Mouse (Mus musculus) hindlimb bud, embryonic 11.5 days (tissue): ENCODE measurements around the gene Cxcr2.
"Not testable (repeated sequence)": the region's sequence is repeated elsewhere in the genome, so short reads cannot be mapped to it uniquely, and the experiment has no call there.

Experiments used
- DNase-seq: peaks from one replicate; pipeline ENCODE4 v3.0.0-alpha.2; 2012; ENCODE audit warnings: low read depth, low spot score; ENCODE audit errors: extremely low spot score

Cxcr2 gene

DNA sequence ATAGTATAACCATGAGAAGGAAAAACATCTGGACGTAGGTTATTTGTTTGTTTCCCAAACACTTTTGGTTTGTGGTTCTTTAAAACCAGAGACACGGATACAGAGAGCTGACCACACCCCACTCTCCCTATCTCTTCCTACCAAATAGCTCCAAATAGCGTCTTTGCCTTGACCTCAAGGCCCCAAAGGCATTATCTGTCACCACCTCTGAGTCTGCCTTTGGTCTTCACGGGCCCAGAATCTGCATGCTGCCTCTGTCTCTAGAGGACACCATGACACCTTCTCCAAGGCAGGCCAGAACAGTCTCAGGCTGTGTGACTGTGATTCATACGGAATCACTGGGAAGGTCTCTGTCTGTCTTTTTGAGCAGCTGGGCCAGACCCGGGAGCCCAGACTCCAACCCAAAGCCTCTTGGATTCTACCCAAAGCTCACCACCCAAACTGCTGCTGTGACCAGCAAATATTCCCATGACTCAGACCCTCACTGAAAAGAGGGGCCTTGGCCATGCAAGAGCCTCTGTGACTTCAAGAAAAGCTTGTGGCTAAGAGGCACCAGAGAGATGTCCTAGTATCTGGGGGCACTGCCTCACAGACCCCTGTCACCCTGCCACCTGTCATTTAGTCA, 18.4 kb upstream of the Cxcr2 start:
- no peak for DNase-seq

DNA sequence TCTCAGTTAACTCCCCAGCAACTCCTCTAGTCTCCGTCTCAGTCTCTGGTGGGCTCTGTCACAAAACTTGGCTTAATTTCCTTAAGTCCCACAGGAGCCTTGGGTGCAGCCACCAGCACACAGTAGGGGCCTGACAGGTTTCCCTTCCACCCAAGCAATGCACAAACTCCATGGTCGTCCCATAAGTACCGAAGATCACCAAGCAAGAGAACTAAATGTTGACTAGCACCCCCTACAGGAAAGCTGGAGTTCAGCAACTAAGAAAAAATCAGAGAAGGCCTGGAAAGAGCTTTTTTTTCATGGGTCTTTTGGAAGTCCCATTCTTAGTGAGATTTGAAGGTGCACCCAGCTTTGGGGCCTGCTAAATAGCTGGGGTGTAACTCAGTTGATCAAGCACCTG, 14.4 kb upstream of the Cxcr2 start:
- DNase-seq, result no peak

DNA sequence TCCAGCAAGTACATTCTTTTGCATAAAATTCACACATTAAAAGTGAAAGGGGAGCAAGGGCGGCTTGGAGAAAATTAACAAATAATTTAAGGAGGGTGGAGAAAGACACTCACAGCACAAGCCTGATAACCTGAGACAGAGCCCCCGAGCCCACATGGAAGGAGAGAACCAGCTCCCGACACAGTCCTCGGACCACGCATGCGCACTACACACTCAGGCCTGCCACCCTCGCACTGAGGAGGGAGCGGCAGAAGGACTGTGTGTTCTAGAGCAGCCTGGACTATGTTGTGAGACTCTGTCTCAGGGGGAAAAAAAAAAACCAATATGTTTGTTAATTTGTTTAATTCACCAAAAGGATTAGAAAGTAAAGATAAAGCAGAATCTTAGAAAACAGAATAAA, 12.0 kb upstream of the Cxcr2 start:
- DNase-seq, result no peak

DNA sequence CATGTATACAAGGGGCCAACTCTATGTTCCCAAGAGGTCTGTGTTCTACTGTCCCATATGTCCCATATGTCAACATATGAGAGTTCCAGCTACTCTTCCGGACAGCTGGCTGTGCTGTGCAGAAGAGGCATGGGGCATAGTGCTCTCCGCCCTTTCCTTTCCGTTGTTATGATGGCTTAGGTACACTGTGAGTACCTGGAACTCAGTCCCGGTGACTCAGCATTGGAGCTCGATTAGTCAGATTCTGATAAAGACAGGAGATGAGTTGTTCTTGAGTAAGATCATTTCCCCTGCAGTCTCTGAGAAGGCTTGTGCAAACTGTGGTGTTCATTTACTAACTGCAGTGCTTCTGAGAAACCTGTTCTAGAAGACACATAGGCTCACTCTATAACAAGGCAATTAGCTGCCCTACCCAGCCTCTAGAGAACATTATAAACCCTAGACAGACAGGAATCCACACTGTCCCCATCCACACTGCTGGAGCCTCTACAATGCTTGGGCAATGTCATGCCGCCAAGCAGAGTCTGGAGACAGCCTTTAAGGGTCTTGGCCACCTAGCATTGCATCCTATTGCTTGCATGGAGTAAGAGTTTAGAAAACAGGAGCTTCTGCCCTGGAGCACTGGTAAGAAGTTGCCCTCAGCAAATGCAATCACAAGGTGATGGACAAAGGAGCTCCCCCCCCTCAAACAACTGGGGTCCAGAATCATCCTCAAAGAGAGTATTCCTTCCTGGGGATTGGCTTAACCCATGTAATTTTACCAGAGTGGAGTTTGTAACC, 4.5 kb upstream of the Cxcr2 start:
- DNase-seq, result no peak

DNA sequence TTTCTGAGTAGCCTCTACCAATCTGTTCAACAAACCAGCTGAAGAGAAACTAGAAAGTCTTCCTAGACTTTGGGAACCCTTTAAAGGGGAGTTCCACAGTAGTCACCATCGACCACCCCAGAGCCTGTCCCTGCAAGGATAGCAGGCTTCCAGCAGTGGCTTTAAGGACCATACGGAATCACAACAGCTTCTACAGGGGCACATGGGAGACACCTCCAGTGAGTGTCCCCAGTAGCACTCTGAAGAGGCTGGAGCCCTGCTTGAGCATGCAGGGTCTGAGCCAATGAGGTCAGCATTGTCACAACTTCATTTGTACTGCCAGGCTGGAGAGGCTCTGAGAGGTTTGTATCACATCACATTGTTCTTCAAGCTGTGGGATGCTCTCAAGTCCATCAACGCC, 3.7 kb upstream of the Cxcr2 start:
- no peak for DNase-seq

DNA sequence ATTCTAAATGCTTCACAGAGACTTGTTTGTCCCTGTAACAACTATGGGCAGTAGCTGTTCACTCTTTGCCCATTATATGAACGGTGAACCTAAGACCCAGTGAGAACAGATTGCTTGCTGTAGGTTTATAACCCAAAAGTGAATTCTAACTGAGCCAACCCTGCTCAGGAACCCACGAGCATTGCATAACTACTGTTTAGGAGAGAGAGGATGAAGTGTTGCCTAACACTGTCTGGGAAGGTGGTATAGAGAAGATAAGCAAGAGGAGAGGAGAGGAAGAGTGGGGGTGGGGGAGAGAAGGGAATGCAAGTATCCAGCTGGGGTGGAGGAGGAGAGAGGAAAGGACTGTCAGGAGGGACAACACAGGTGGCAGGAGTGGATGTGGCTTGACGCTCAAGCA, 2.7 kb upstream of the Cxcr2 start:
- DNase-seq, result no peak

DNA sequence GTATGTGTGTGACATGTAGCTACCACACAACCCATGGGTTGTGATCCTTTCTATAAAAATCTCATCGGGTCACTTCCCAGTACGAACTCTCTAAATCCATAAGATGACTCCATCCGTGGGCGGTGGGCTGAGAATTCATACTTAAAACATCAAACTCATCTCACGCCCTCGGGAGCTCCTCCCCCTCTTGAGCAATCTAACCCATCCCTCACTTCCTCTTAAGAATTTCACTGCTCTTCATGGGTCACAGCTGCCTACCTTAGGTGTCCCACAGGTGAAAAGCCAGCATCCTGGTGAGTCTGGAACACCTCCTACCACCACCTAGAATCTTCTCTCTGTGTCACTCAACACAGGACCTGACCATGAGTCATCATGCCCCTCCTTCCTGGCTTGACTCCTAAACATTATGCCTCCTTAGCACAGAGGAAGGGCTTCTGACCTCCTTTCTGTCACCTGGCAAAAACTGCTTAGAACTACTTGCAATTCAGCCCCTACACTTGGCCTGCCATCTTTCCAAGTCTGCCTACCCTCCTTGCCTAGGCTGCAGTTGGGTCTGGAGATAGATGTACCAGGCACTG, 1.7 kb downstream of the Cxcr2 start:
- DNase-seq, result no peak

DNA sequence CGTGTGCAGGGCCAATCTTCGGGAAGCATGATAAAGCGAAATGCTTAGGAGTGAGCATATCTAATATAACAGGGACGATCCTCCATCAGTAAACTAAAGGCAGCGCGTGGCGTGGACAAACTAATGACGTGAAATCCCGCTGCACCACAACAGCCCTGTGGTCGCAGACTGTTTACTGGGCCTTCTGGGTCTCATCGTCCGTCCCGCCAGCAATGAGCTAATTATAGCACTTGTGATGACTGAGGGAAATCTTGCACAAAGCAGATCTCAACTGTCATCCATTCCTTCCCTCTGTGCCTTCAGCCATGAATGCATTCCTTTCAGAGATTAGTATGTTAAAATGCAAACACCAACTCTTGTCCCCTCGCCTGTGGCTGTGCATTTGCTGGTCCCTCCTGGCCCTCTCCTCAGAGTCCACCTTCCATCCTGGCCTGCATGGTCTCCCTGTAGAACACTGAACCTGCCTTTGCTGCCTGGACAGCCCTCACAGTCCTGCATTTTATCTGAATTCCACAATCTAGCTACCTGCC, 2.7 kb downstream of the Cxcr2 start:
- DNase-seq, result no peak

DNA sequence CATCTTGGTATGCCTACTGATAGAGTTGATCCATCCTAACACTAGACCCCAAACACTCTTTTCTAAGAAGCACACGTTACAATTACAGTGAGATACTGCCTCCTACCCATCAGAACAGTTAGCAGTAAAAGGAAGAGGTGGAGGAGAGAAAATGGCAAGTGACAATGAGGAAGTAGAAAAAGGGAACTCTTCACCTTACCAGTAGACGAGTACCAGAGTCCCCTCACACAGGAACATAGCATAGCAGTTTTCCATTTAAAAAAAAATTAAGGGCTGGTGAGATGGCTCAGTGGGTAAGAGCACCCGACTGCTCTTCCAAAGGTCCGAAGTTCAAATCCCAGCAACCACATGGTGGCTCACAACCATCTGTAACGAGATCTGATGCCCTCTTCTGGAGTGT, 5.8 kb downstream of the Cxcr2 start:
- not testable (repeated sequence) for DNase-seq

DNA sequence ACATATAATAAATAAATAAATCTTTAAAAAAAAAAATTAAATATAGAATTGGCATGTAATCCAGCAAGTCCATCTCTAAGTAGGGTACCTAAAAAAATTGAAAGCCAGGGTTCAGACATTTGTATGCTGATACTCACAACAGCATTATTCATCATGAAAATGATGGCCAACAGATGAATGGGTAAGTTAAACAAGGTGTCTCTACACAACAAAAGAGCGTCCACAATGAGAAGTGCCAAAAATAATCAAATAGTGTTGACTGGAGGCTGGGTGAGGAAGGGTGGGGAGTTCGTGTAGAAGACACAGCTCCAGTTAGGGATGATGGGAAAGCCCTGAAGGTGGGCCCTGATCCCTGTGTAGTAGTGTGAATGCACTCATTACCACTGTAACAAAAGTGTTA, 6.2 kb downstream of the Cxcr2 start:
- no peak for DNase-seq

DNA sequence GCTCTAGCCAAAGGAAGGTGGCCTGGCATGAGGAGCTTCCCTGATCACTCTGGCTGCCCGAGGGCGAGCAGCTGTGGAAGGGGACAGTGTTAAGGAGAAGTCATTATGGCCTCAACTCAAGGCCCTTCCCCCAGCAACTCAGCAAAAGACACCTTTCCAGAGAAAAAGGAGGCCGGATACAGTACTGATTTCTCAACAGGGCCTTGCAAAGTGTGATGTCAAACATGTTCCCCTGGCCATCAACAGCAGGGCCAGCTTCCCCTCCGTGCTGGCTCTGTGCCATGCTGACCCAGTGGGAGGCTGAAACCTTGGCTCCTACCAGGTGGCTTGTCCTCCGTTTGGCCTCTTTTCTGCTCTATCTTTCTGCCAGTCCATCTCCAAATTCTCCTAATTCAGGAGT, 13.3 kb downstream of the Cxcr2 start:
- DNase-seq, result no peak

DNA sequence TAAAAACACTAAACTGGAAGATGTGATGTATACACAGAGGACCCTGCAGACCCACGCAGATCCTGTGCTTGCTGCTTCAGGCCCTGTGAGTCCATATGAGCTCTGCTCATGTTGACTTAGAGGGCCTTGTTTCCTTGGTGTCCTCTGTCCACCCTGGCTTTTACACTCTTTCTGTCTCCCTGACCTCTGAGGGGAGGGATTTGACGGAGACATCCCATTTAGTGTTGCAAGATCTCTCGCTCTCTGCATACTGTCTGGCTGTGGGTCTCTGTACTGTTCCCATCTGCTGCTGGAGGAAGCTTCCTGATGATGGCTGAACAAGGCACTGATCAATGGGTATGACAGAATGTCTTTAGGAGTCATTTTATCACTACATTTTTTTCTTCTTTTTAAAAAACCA, 15.9 kb downstream of the Cxcr2 start:
- no peak for DNase-seq

DNA sequence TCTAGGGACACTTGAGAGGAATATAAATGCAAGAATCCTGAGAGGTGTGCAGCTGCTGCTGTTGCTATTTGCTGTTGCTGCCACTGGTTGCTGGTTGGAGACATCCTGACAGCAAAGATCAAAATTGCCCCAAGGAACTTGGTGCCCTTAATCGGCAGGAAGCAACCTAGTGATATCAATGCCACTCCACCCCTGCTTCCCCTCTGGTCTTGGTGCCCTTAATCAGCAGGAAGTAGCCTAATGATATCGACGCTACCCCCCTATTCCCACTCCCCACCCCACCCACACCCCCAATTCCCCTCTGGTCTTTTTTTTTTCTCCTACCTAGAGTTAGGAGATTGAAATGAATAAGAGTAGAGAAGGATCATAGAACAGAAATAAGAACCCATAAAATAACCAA, 18.9 kb downstream of the Cxcr2 start:
- DNase-seq, result no peak

DNA sequence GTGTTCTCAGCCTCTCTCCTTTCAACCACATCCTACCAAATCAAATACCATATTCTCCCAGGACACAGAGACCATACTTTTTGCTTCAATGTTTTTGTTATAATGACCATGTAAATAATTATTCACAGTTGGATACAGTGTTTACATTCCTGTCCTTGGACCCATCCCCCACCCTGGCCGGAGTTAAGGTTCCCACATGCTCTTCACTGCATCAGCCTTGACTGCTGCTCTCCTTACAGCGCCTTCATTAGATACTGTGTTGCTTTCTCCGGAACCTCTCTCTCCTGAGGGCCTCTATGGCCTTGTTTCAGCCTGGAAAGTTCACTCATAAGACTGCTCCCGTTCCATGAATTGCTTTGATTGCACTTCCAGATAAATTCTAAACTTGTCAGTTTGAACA, 21.9 kb downstream of the Cxcr2 start:
- DNase-seq, result no peak

DNA sequence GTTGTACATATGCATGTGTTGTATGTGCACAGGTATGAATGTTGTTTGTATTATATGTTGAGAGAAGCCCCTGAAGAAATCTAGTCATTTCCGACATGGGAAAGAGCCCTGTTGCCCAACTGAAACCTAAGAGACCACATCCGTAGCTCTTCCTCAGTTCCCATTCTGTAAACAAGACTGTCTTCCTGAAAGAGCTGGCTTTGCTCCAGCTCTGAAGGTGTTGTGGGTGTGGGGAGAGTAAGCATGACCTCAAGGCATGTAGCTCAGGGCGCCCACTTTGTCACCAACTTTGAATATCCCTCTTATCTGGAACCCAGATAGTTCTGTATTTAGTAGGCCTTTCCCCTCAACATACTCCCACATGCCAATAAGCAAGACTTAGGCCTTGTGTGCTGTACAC, 24.8 kb downstream of the Cxcr2 start:
- DNase-seq, result no peak

DNA sequence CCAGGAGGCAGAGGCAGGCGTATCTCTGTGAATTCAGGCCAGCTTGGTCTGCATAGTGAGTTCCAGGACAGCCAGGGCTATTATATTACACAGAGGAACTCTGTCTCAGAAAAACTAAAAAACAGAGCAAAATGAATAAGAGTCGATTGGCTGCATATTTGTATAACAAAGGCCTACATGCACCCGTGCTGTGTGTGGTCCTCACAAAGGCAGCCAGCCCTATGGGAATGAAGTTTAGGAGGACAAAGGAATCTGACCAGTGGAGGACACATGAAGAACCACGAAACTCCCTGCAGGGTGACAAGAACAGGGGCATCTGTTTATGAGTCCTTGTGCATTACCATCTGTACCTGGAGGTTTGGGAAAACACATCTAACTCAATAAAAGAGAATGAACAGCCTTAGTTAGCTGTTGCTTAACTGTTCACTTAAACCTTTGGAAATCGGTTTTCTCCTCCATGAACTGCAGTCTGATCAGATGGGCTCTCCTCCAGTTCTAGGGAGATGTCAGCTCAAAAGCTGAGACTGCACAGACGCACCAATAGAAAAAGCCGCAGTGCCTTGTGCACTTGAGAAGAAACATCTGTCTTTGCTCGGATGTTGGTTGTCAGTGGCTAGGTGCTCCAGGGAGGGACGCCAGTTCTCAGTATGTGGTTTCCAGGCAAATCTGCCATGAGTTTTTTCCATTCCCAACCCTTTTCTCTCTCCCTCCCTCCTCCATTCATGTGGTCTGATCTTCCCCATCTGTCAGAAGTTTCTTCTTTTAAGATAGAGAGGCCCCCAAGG, 26.0 kb downstream of the Cxcr2 start:
- no peak for DNase-seq

DNA sequence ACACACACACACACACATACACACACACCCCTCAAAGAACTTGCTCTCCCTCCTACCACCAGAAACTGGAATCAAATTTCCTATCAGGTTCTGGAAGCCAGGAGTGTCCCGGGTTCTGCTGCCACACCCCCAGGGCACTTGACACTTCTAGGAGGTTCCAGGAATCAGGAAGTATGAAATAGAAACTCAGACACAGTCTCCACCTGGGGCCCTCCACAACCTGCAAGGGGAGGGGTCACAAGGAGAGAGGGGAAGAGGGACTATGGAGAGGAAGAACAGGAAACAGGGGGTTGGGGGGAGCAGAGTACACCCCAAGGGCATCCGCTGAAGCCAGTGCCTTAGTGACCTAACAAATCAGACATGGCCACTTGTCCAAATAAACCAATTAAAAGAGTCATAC, 27.7 kb downstream of the Cxcr2 start:
- DNase-seq, result no peak

DNA sequence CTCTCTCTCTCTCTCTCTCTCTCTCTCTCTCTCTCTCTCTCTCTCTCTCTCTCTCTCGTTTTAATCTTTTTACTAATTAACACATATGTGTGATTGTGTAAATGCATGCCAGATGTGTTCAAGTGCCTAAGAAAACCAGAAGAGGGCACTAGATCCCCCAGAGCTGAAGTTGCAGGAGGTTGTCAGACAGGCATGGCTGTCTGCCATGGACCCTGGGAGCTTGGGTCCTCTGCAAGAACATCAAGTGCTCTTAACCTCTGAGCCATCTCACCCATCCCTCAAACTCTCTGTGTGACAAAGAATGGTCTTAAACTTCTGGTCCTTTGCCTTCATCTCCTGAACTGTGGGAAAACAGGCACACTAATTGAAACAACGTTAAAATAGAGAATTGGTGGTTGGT, 29.2 kb downstream of the Cxcr2 start:
- no peak for DNase-seq

DNA sequence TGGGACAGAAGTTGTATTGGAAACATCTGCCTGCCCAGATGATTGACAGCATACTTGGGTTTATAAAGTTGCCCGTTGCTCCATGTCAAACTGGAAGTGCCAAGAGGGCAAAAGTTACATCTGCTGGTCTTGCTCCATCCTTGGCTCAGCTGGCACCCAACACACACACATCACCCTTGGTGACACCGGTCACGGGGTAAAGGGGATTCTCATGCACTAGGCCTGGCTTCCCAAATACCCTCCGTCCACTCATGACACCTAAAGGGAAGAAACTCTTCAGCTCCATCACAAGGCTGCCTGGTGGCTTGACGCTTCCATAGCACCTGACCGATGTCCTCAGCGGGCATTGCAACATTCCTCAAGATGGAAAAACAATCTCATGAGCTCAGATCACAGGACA, 36.7 kb downstream of the Cxcr2 start:
- DNase-seq, result no peak

DNA sequence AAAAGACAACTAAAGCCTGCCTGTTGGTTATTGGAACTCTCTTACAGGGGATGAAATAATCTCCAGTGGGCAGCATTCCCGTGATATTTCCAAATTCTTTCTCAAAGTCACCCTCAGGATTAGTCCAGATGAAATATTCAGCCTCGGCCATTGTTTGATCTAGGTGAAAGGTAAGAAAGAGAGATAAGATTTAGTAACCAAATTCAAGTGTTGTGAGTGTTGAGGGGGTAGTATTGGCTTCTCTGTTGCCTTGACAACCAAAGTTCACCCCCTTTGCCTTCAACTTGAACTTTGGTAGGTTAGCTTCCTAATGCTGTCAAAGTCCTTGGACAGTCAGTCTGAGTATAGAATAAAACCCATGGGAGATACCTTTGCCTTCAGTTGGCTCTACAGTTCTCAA, 38.9 kb downstream of the Cxcr2 start:
- DNase-seq, result no peak

DNA sequence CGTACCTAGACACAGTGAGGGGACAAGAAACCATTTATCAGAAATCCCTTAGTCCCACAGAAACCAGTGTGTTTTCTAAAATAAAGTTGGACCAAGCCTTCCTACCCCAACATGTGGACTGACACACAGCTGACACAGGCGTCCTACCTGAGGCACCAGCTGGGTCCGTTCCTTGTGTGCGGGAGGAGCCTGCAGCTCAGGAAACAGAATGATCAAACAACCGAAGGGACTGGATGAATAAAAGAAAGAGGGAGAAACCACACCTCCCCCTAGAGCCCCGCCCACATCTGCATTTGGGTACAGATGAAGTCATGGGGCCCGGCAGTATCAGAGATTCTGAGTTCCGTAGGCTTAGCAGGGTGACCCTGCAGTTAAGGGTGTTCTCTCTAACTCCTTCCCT, 40.7 kb downstream of the Cxcr2 start, which contains the start of gene Cxcr1:
Gene Cxcr1, minus strand, starts transcription at position 187 of the 400 bp plus-strand sequence.
- DNase-seq, result no peak
